Mouse (Mus musculus): ENCODE data around the gene Ifitm1.
A peak's percentile ranks its signal among the peaks of the same experiment; 100 is the strongest.

DNA sequence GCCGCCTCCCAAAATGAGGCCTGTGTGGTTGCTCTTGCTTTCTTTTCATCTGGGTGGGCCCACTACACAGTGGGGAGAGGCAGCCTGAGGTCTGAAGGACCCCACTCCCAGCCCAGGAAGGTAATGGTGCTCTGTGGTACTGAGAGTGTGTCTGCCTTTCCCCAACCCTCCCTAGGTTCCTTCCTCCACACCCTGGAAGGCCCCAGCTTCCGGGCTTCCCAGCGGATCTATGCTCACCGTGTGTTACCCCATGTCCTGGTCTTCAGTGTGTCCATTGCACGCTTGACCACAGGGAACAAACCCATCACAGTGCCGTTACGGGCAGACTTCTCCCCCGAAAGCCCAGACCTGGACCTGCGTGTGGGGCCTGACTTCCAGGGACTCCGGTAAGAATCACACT, 24.2 kb upstream of the Ifitm1 start:
- TF ChIP-seq CTCF (IDR thresholded peaks at IDR 0.05; ENCODE audit: borderline replicate concordance, insufficient read depth, low read length) (no peak), POLR2A (IDR thresholded peaks at IDR 0.05; ENCODE audit: low read depth, low read length) (0 out of 2 replicates have a peak, but pooled peaks have one; percentile 6)

All from embryonic fibroblast, embryonic 13.5 days (primary cell).